Mouse (Mus musculus): ENCODE measurements around the gene Cox5a.

DNA sequence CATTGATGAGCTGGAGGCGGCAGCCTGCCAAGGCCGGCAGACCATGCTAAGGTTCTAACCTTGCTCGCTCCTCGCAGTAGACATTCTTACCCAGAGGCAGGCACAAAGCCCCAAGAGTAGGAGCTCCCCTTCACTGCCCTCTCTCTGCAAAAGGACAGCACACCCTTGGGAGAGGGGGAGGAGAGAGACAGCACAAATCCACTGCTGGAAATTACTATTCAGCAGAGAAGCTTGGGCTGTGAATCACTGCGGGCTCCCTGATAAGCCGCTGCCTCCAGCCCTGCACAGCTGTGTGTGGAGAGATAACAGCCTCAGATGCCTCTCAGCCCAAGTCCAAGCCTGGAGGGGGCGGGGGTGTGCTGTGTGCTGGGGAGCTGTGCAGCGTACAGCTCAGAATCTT lies 15.4 kb upstream of the Cox5a start:
- no peak for TF ChIP-seq CTCF (IDR thresholded peaks at IDR 0.05; ENCODE audit: low read depth, low read length)
- TF ChIP-seq GATA1 (IDR thresholded peaks at IDR 0.05; ENCODE audit: borderline replicate concordance, low read length) = no peak
- peak; percentile 100 for TF ChIP-seq TAL1 (conservative IDR thresholded peaks at IDR 0.05; ENCODE audit: low read depth, low read length)
- TF ChIP-seq GATA2 (IDR thresholded peaks at IDR 0.05; ENCODE audit: borderline replicate concordance, low read depth, low read length) = 0 out of 2 replicates have a peak, but pooled peaks have one; percentile 43
